Mouse (Mus musculus): ENCODE measurements around the gene Cdh5.

Gene Cdh5

DNA sequence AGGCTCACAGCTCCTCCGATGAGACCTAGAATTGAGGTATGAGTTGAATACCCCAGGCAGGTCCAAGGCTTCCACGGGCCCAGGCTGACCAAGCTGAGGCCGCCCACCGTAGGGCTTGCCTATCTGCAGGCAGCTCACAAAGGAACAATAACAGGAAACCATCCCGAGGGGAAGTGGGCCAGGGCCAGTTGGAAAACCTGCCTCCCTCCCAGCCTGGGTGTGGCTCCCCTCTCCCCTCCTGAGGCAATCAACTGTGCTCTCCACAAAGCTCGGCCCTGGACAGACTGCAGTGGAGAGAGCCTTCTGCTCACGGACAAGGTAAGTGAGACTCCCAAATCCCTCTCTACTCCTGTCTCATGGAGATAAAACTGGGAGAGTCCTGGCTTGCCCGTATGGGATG lies at the start of gene Cdh5:
Gene Cdh5 (plus strand): TSS at position 211 of the 400 bp plus-strand sequence.
- WGBS, result 81% methylated on average over 8 of the region's 8 CpGs

DNA sequence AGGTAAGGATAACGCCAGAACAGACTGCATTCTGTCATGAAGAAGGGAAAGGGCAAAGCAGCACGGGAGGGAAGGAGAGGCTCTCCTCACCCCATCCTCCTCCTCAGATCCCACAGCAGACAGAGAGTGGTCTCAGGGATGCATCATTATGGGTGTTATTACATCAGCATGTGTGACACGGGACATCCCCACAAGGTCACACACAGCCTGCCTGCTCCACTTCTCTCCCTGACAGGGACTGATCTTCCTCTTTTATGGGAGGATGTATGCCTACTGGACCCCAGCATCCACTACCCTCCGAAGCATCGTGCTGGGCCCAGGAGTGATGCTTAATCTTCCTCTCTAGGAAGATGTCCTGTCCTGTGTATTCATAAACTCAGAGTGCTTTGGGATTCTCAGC lies 41.5 kb upstream of the Cdh5 start:
- 76% methylated on average over 5 of the region's 5 CpGs for WGBS

DNA sequence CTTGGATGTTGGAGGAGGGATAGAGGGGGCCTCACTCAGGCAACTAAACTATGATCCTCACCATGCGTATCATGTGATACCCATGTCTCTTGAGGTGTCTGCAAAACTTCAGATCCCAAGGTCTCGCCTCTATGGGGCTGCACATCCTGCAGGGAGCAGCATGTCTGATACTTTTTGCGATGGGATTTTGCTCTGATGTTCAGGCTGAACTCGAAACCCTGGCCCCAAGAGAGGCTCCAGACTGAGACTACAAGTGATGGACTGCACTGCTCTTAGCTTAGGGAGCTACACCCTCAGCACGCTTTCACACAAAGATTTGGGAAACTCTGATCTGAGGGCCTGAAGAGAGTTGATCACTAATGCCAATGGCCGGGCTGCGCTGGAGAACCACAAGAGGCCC lies 41.0 kb upstream of the Cdh5 start:
- 91% methylated on average over 7 of the region's 7 CpGs for WGBS

DNA sequence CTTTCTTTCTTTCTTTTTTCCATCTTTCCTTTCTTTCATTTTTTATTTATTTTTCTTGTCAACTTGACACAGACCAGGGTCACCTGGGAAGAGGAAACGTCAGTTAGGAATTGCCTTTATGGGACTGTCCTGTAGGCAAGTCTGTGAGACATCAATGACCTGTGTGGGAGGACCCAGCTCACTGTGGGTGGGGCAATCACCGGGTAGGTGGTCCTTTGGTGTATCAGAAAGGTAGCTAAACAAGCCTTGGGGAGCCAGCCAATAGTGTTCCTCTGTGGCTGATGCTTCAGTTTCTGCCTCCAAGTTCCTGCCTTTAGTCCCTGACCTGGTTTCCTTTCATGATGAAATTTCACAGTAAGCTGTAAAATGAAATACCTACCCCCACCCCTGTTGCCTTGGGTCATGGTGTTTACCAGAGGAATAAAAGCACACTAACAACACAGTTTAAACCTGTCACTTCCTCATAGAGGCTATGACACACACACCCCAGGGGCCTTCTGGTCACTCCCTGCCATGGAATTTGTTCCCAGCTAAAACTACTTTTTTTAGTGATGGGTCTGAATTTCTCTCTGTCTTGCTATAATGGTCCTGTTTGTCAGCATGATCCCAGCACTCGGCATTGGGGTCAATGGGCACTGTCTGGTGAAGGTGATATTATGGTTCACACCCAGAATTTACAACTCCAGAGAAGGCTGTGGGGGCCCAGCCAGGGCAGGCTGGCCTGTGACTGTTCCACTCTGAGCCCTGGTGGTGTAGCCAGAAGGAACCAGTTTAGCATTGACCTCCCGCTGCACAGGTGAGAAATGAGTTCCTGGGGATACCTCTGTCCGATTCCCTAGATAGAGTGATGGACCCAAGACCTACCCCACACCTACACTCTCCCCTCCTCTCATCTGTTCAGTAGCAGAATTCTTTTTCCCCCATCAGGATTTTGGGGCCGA lies 40.1 kb upstream of the Cdh5 start:
- WGBS, result 83% methylated on average over 6 of the region's 6 CpGs

DNA sequence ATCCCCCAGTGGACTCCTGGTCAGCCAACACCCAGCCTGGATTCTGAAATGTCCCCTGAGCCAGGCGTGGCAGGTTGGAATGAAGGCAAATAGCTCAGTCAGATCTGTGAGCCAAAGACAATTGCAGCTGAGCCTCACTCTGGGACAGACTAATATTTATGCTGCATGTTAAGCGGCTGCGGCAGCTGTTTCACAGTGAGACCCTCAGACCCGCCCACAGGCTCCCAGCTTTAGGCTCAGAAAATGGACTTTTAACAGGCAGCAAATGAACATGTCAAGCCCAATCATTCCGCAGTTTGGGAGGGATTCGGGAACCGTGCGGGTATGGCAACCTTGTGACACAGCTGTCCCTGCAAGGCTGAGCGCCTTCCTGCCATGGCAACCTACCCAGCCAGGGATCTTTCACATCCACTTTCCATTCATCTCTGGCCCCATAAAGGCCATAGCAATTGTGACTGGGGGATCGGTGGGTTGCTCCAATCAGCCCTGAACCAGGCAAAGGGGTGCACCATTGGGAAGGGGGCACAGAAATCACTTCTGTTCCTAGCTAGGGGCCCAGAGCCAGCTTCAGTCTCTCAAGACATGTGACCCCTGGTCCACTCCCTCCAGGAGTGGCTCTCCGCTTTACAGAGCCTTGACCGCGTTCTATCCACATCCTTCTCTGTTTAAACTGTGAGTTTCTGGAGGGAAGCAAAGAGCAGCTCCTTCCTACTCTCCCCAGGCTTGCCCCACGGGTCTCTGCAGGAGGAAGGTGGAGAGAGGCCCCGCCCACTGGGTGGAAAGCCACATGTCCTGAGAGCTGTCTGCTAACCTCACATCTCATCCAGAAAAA lies 39.2 kb upstream of the Cdh5 start:
- 75% methylated on average over 15 of the region's 15 CpGs for WGBS

DNA sequence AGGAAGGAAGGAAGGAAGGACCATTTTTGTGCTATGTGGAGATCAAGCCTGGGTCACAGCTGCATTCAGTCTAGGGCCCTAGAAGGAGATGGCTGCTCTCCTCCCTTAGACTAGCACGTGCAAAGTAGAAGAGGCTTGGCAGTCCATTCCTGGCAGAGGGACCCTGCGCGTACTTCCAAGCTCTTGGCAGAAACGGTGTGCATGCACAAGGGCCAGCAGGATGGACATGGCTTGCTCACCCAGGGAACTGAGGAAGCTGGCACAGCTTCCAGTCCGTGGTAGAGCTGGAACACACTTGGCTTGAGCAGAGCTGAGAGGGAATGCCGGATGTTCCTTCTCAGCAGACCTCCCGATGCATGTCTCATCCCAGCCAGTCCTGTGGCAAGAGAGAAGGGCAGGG lies 36.2 kb upstream of the Cdh5 start:
- 45% methylated on average over 7 of the region's 7 CpGs for WGBS

DNA sequence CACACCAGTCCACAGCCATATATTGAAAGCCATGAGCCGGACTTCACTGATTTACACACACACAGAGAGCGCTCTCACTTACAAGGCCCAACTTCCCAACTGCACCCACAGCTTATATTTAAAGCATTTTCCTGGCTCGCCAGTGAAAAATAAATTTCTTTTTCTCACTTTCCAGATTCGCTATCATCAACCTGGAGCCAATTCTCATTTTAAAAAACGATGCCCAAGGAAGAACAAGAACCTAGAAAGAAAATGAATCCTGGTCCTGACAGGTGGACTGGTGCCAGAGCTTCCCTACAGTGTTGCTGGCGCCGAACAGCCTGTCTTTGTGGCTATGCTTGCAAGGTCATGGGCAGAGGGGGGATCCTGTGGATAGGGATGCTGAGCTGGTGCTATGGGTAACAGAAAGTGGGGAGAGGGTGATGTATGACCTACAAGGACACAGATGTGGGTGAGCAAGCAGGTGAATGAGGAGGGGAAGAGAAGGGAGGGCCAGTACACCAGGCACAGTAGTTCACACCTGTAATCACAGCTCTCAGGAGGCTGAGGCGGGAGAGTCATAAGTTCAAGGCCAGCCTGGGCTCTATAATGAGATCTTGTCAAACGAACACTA lies 35.4 kb upstream of the Cdh5 start:
- 51% methylated on average over 9 of the region's 9 CpGs for WGBS

DNA sequence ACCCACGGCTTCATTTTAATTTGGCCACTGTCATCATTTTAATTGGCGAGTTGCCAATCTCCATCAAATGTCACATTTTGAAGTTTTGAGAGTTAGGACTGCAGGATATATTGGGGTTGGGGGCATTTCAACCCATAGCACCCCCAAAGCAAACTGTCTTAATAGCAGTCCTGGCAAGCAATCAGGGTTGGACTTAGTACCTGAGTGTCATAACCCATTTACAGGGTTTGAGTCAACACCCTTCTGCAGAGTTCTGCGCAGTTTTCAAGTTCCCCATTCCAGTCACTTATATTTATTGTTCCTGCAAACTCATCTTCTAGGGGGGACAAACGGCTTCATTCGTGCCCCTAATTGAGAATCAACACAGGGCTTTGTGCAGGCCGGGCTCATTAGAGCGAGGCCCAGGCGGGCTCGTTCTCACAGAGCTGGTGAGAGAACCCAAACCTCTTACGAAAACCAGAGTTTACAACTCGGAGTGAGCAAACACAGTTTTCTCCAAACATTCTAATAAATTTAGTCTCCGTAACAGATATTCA lies 34.0 kb upstream of the Cdh5 start:
- WGBS, result 83% methylated on average over 12 of the region's 12 CpGs

DNA sequence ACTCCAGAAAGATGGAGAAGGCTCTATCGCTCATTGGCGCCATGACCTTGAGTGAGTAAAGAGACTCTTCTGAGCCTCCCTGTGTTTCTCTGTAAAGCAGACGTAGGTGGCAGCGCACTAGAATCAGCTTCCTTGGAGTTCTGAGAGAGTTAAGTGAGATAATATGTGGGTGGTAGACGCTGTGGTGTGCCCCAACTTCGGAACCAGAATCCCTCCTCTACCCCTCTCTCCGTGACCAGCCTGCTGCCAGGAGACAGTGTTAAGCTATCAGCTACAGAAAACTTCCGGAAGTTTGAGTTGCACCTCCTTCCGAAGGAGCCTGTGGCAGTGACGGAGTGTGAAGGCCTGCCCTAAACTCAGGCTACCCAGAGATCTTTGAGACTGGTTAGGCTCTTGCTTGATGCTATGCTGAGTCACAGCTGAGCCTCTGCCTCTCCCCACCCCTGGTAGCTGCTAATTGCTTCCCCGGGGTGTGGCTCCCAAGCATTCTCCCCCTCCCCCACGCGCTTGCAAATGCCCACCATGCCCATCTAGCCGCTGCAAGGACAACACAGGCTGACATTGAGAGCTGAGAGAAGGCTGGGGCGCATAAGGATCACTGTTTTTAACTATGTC lies 32.9 kb upstream of the Cdh5 start:
- 56% methylated on average over 15 of the region's 15 CpGs for WGBS

DNA sequence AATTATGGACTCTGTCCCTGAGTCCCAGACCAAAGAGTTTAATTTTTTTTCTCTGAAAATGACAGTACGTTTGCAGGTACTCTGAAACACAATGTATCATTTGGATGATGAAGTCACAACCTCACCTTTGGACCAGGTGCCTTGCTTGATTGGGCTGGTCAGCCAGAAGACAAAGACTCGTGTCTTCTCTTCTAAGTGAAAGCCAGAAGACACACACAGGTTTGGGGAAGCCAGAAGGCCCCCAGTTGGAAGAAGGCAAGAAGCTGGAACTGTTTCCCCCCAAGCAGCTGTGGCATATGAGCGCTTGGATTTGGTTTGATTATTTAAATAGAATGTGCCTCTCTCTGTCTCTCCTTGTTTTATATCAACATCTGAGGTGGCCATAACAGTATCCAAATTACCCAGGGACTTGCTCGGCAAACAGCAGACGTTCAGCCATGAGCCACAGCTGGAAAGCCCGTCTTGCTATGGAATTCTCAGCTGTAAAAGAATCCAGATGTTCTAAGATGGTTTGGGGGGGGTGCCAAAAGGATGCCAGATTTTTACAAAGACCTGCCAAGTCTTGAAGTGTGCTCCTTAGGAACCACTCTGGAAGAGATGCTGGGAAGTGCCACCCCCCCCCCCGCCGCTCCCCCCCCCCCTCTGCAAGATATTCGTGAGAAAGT lies 31.1 kb upstream of the Cdh5 start:
- WGBS, result 72% methylated on average over 9 of the region's 9 CpGs

DNA sequence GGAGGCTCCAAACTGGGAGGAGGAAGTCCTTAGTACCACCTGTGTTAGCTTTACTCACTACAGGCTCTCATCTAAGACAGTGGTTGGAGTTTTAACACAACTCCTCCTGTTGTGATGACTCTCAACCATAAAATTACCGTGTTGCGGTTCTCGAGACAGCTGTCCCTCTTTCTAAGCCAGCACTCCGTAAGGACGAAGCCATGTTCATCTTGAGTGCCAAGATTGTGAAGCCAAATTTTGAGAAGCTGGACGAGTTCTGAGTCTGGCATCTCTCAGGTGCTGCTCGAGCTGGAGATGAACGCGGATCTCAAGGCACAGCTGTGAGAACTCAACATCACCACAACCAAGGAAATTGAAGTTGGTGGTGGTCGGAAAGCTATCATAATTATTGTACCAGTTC lies 30.5 kb upstream of the Cdh5 start:
- 66% methylated on average over 10 of the region's 10 CpGs for WGBS

DNA sequence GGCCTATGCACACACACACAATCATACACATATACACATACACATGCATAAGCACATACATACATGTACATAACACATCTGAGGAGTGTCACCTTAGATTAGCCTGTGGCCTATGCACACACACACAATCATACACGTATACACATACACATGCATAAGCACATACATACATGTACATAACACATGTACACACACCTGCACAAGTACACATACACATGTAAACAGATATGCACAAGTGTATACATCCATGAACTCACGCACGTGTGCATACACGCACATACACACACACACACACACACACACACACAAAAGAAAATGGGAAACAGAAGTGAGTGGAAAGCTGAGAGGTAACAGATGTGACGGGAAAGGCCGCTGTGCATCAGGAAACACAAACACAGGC lies 26.3 kb upstream of the Cdh5 start:
- 97% methylated on average over 6 of the region's 6 CpGs for WGBS

DNA sequence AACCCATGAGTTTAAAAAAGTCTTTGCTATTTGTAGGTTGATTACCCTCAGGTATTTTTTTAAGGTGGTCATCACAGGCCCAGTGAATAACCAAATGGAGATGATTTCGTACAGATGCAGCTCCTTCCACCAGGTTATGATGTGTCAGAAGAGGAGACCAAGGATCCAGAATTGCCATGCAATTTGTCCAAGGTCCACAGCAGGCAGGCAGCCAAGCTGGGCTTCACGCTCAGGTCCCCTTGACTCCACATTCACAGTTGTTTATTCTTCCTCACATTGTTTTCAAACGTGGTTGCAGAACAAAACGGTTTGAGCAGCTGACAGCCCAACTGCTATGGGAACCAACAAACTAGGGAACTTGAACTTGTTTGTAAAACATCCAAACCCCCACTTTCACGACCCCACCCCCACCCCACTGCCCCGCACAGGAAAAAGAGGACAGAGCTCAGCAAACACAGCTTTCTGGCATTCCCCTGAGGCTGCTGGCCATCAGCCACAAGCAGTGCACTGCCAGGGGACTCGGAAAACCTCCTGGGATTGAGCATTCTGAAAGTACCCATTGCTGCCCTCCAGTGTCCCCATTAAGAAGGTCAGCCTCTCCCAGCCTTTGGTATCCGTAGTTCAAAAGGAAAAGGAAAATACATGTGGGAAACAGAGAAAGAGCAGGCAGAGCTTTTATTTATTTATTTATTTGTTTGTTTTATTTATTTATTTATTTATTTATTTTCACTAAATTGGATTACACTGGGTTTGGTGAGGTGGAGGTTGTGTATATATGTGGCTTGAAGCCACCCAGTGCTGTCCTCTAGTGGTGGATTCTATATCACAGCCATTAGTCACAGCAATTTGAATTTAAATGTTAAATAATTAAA lies 24.6 kb upstream of the Cdh5 start:
- 24% methylated on average over 8 of the region's 8 CpGs for WGBS

DNA sequence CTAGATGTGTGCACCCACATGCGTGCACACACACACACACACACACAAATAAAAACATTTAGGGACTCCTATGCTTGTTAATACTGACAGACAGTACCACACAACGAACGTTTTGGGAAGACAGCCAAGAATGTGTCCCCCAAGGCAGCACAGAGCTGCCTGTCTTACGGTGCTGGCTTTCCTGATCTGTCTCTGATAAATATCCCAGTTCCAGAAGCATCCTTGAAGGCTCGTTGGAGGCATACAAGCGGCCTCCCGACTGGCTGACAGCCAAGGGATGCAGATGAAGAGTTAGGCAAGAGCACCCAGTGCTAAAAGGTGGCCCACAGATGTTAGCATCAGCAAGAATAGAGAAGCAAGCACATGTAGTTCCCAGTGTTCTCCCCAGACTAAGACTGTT lies 23.3 kb upstream of the Cdh5 start:
- 36% methylated on average over 7 of the region's 7 CpGs for WGBS

DNA sequence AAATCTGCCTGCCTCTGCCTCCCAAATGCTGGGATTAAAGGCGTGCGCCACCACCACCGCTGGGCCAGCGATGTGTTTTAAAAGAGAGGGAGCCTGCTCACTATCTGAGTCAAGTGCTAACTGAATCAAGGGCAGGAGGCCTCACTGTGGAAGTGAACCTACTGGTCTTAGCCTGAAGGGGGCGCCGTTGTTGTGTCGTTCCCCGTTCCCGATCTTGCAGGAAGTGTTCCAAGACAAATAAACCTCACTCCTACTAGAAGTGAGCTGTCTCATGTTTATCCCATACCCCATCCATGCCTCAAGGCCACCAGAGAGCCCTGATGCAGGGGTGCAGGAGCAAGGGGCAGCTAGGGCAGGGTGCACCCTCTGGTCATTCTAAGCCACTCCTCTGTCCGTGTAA lies 16.1 kb upstream of the Cdh5 start:
- 74% methylated on average over 10 of the region's 10 CpGs for WGBS

DNA sequence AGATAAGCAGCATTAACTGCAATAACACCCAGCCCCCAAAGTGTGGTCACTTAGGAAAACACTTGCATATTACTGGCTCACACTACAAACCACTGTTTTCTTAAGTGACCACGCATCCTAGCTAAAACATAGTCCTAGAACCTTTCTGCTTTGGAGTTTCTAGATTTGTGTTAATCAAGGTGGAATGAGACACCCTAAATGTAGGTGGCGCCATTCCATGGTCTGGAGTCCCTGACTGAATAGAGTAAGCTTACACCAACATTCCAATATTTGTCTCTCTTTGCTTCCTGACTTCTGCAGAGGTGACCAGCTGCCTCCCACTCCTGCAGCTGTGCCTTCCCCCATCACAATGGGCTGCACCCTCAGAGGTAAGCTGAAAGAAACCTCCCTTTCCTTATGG lies 14.8 kb upstream of the Cdh5 start:
- 87% methylated on average over 2 of the region's 2 CpGs for WGBS

DNA sequence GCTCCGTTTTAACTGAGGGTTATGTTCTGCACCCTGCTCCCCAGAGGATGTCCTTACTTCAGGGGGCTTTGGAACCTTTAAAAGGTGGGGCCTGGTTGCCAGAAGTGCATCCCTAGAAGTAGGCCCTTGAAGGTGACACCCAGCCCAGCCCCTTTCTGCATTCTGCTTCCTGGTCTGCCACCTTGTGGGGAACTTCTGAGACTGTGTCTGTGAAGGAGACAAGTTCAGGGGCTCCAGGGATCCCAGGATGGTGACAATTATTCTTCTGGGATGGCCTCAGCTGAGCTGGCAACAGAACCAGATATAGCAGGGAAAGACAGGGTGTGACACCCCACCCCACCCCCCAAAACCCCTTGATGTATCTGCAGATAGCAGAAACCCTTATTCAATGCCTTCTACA lies 14.3 kb upstream of the Cdh5 start:
- 48% methylated on average over 1 of the region's 1 CpGs for WGBS

DNA sequence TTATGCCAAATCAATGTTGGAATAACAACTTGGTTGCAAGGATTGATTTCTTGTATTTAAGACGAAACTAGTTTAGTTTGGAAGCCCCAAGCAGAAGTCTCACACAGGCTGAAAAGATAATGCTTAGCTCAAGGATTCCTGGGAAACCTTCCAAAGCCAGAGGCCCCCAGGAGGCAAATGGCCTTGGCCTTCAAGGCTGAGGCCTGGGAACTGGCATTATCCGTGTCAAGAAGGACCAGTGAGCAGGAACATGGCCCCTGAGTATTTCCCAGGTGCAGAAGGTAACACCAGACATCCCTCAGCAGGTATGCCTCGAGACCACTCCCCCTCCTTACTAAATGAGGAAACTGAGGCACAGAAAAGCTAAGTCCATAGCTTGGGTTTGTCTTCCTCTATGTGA lies 12.5 kb upstream of the Cdh5 start:
- WGBS, result 87% methylated on average over 3 of the region's 3 CpGs

DNA sequence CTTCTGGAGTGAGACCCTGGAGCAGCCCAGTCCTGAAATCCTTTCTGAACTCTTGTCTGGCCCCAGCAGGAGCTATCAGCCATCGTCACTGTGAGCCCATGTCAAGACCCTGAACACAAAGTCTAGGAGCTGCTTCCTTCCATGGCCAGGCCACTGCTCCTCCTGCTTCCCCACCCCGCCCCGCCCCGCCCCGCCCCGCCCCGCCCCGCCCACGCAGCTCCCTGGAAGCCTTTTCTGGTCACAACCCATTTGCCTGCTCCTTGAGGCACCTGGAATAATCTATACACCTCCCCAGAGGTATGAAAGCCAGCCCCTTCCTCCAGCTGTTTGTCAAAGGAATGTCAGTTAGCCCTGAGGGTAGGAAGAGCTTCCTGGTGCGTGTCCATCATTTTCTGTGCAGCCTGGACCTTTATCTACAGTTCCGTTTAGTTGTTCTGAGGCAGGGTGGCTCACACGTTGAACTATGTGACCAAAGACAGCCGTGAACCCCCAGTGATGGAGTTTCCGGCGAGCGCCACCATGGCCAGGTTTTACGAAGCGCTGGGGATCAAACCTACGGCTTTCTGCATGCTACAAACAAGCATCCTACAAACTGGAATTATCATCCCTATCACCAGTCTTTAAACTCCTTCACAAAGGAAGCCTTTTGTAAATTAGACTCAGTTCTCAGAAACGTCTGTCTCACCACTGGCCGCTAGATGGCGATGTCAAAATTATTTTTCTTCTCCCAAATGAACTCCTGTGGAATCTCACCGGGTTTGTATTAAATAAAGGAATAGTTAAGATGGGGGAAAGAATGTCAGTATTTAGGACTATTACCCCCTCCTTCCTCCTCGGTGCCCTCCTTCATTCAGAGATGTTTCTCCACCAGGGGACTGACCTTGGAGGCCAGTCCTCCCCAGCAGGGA lies 10.2 kb upstream of the Cdh5 start:
- 10% methylated on average over 24 of the region's 24 CpGs for WGBS

Data from cerebral cortex, adult 2 months (tissue).